Mouse (Mus musculus) heart, embryonic 15.5 days (tissue): ENCODE measurements around the gene Slc16a7. TPM values are rescaled to one million over a fixed set of nuclear protein-coding genes. Genes with fewer than 3 reads are reported as not detected.

Experiments used
- ATAC-seq: fragments of 200-750 bp; cut with Nextera tagmentation; replicated peaks from 2 replicates; pipeline ENCODE4 v1.8.0; 2017; ENCODE audit warnings: low read depth, moderate TSS enrichment; ENCODE audit not compliant: insufficient number of reproducible peaks, insufficient read depth, low FRiP score
- H3K27ac ChIP-seq: fragments of 300-500 bp; sonication (generic); 2 replicates; pipeline ENCODE4 v1.5.1; 2015; ENCODE audit warnings: mild to moderate bottlenecking, inconsistent platforms
- H3K27me3 ChIP-seq: fragments of 300-500 bp; sonication (generic); 2 replicates; pipeline ENCODE4 v1.6.1; 2015; ENCODE audit warnings: inconsistent platforms
- H3K36me3 ChIP-seq: fragments of 300-500 bp; sonication (generic); 2 replicates; pipeline ENCODE4 v1.6.1; 2015; ENCODE audit warnings: mild to moderate bottlenecking, inconsistent platforms
- H3K4me1 ChIP-seq: fragments of 300-500 bp; sonication (generic); replicated peaks from 2 replicates; pipeline ENCODE4 v1.6.1; 2015; ENCODE audit warnings: inconsistent platforms
- H3K4me2 ChIP-seq: fragments of 300-500 bp; sonication (generic); 2 replicates; pipeline ENCODE4 v1.6.1; 2015; ENCODE audit warnings: inconsistent platforms, mild to moderate bottlenecking, moderate library complexity
- H3K4me3 ChIP-seq: fragments of 300-500 bp; sonication (generic); 2 replicates; pipeline ENCODE4 v1.5.1; 2015; ENCODE audit warnings: mild to moderate bottlenecking, inconsistent platforms
- H3K9ac ChIP-seq: fragments of 300-500 bp; sonication (generic); 2 replicates; pipeline ENCODE4 v1.6.1; 2015; ENCODE audit warnings: mild to moderate bottlenecking, inconsistent platforms
- H3K9me3 ChIP-seq: fragments of 300-500 bp; sonication (generic); replicated peaks from 2 replicates; pipeline ENCODE4 v1.6.1; 2016; ENCODE audit warnings: inconsistent platforms
- whole genome bisulfite sequencing: fragments of 180-500 bp; shearing (Covaris S2); methylation state at CpG from one replicate; pipeline ENCODE4 v1.1.7; 2015; ENCODE audit warnings: mixed read lengths; 5-methylcytosine and 5-hydroxymethylcytosine counted together
- polyA plus RNA-seq: library from polyadenylated mRNA; unstranded; fragments of >200 nt; fragmentation: Nextera tagmentation; extraction: Ambion mirVana; gene quantifications from 2 replicates; pipeline ENCODE4 v1.2.1, GENCODE M21; 2015

Slc16a7 gene
- polyA plus RNA-seq, 1 experiment from 2014 or later, result 3.8 TPM

- no peak overlapping the region for H3K27ac ChIP-seq
Measured at GRCm38 (mm10) chr10:125321446-125322428, 67.5 kb downstream of the Slc16a7 start.

GRCm38 (mm10) chr10:125317317-125317716 lies 71.9 kb downstream of the Slc16a7 start:
- no peak overlapping the region for H3K4me2 ChIP-seq
- 66% methylated on average over 6 of the region's 6 CpGs for WGBS
- no peak overlapping the region for H3K9ac ChIP-seq
- H3K36me3 ChIP-seq, result no peaks in the 10 kb centered on the region
- H3K9me3 ChIP-seq, result no peaks in the 10 kb centered on the region
- H3K4me3 ChIP-seq, result no peak overlapping the region
- no peaks in the 10 kb centered on the region for H3K27me3 ChIP-seq
- H3K4me1 ChIP-seq, result 0 out of 2 replicates have a peak, but pooled peaks cover 3% of the 10 kb centered on the region
- no peak overlapping the region for H3K27ac ChIP-seq
- no peak for ATAC-seq

More at GRCm38 (mm10) chr10:125321446-125322428, 67.5 kb downstream of the Slc16a7 start:
- Histone ChIP-seq H3K27me3 (no peaks in the 10 kb centered on the region), H3K4me3 (no peak overlapping the region), H3K4me1 (0 out of 2 replicates have a peak, but pooled peaks cover 3% of the 10 kb centered on the region), H3K9me3 (no peaks in the 10 kb centered on the region), H3K9ac (no peak overlapping the region), H3K4me2 (no peak overlapping the region), H3K36me3 (no peaks in the 10 kb centered on the region)
- 55% methylated on average over 11 of the region's 11 CpGs for WGBS
- peak; percentile 73 for ATAC-seq

- Histone ChIP-seq H3K9ac (no peak overlapping the region), H3K4me2 (no peak overlapping the region), H3K4me1 (no peaks in the 10 kb centered on the region), H3K4me3 (no peak overlapping the region), H3K9me3 (no peaks in the 10 kb centered on the region), H3K27ac (no peak overlapping the region), H3K27me3 (no peaks in the 10 kb centered on the region), H3K36me3 (no peaks in the 10 kb centered on the region)
- no peak for ATAC-seq
- WGBS, result 82% methylated on average over 2 of the region's 2 CpGs
Measured at GRCm38 (mm10) chr10:125310855-125311254, 78.4 kb downstream of the Slc16a7 start.

GRCm38 (mm10) chr10:125298036-125298435 lies 91.2 kb downstream of the Slc16a7 start:
- Histone ChIP-seq H3K36me3 (no peaks in the 10 kb centered on the region), H3K4me1 (no peaks in the 10 kb centered on the region), H3K9ac (no peak overlapping the region), H3K9me3 (no peaks in the 10 kb centered on the region), H3K27ac (no peak overlapping the region), H3K27me3 (no peaks in the 10 kb centered on the region), H3K4me3 (no peak overlapping the region), H3K4me2 (no peak overlapping the region)
- WGBS, result 75% methylated on average over 6 of the region's 6 CpGs
- no peak for ATAC-seq

GRCm38 (mm10) chr10:125290320-125290719 lies 98.9 kb downstream of the Slc16a7 start:
- Histone ChIP-seq H3K4me2 (no peak overlapping the region), H3K9ac (no peak overlapping the region), H3K9me3 (no peaks in the 10 kb centered on the region), H3K4me1 (no peaks in the 10 kb centered on the region), H3K4me3 (no peak overlapping the region), H3K36me3 (no peaks in the 10 kb centered on the region), H3K27me3 (no peaks in the 10 kb centered on the region), H3K27ac (no peak overlapping the region)
- ATAC-seq, result no peak
- 67% methylated on average over 9 of the region's 9 CpGs for WGBS

DNA sequence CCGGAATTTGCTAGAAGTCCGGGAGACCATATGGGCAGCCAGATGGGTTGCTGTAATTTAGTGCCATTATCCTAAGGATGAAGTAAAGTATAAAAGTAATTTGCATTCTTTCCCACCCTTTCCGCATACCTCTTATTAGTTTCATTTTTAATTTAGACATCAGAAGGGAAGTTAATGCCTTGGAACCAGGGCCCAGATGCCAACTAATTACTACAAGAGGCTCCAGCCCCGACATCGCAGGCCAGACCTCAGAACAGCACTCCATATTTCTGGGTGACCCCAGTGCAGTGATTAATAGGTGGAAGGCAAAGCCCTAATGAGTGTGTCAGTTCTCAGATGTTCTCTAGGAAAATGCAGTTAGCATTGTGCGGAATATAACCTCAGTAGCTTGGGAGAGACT lies 100.7 kb downstream of the Slc16a7 start:
- WGBS, result 85% methylated on average over 6 of the region's 6 CpGs
- no peak overlapping the region for H3K4me3 ChIP-seq
- H3K27me3 ChIP-seq, result no peaks in the 10 kb centered on the region
- ATAC-seq, result no peak
- H3K36me3 ChIP-seq, result no peaks in the 10 kb centered on the region
- H3K9me3 ChIP-seq, result no peaks in the 10 kb centered on the region
- no peaks in the 10 kb centered on the region for H3K4me1 ChIP-seq
- H3K27ac ChIP-seq, result no peak overlapping the region
- no peak overlapping the region for H3K4me2 ChIP-seq
- H3K9ac ChIP-seq, result no peak overlapping the region

DNA sequence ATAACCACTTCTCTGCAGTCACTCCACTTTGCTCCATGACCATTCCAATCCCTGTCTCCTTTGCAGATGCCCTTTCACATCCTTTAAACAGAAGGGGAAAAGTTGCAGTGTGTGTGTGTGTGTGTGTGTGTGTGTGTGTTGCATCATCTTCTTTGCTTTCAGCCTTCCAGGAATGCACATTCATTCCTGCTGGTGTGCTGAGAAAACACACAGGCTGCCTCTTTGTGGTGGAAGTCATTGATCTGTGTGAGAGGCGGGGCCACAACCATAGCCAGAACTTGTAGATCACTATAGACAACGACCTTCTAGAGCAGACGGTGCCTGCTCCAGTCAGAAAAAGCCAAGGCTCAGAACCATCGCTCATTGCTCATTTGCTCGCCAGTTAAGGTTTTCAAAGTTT lies 103.9 kb downstream of the Slc16a7 start:
- Histone ChIP-seq H3K9ac (no peak overlapping the region), H3K9me3 (no peaks in the 10 kb centered on the region), H3K4me2 (no peak overlapping the region), H3K36me3 (no peaks in the 10 kb centered on the region), H3K27ac (no peak overlapping the region), H3K4me3 (no peak overlapping the region), H3K4me1 (no peaks in the 10 kb centered on the region), H3K27me3 (no peaks in the 10 kb centered on the region)
- no peak for ATAC-seq
- WGBS, result 83% methylated on average over 5 of the region's 5 CpGs

DNA sequence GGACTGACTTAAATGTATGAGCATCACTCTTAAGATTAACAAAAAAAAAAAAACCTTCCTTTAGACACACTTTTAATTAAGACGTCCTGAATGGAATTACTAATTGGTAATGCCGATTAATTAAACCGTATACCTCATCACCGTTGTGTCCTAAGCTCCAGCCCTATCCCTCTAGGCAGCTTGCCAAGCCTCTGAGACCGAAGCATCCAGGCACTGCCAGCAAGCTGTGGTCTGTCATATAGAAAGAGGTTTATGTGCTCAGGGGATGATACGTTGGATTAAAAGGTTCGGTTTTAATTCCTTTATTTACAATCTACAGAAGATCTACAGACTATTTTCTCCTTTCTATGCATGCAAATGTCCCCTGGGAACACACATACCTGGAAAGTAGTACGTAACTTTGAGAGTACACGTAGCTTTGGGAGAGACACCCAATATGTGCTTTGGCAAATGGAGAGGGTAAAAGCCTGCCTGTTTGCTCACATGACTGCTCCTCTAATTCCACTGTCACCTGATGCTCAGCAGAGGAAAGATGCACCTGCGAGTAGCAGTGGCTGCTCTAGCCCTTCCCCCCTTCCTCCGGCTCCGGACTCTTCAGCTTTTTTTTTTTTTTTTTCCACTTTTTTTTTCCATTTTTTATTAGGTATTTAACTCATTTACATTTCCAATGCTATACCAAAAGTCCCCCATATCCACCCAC lies 114.0 kb downstream of the Slc16a7 start:
- ATAC-seq, result no peak
- WGBS, result 78% methylated on average over 12 of the region's 12 CpGs
- Histone ChIP-seq H3K9ac (no peak overlapping the region), H3K27ac (no peak overlapping the region), H3K9me3 (no peaks in the 10 kb centered on the region), H3K4me2 (no peak overlapping the region), H3K4me1 (no peaks in the 10 kb centered on the region), H3K36me3 (no peaks in the 10 kb centered on the region), H3K4me3 (no peak overlapping the region), H3K27me3 (no peaks in the 10 kb centered on the region)

- H3K27me3 ChIP-seq, result no peaks in the 10 kb centered on the region
- H3K9ac ChIP-seq, result no peak overlapping the region
- no peak overlapping the region for H3K4me3 ChIP-seq
- no peaks in the 10 kb centered on the region for H3K4me1 ChIP-seq
- no peaks in the 10 kb centered on the region for H3K9me3 ChIP-seq
- no peak overlapping the region for H3K4me2 ChIP-seq
- 86% methylated on average over 5 of the region's 5 CpGs for WGBS
- no peak for ATAC-seq
- no peak overlapping the region for H3K27ac ChIP-seq
- no peaks in the 10 kb centered on the region for H3K36me3 ChIP-seq
Measured at GRCm38 (mm10) chr10:125274519-125275148, 114.6 kb downstream of the Slc16a7 start.

DNA sequence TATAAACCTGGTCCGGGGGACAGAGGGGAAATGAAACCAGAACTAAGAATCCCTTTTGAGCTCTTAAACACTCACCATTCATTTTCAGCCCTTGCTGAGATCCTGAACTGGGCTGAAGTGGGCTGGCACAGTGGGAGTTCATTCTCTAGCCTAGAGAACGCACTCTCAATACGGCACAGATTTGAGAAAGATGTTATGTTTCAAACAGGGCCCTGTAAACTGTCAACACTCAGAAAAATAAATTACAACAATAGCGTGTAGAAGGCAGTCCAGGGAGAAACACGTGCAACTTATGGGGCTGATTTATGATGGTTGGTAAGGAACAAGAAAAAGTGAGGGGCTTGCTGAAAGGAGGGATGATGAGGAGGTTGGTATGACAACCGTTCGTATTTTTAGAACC lies 115.5 kb downstream of the Slc16a7 start:
- WGBS, result 64% methylated on average over 7 of the region's 7 CpGs
- ATAC-seq, result no peak
- no peak overlapping the region for H3K4me2 ChIP-seq
- H3K27ac ChIP-seq, result no peak overlapping the region
- H3K27me3 ChIP-seq, result no peaks in the 10 kb centered on the region
- H3K9ac ChIP-seq, result no peak overlapping the region
- no peaks in the 10 kb centered on the region for H3K4me1 ChIP-seq
- no peak overlapping the region for H3K4me3 ChIP-seq
- H3K9me3 ChIP-seq, result no peaks in the 10 kb centered on the region
- H3K36me3 ChIP-seq, result no peaks in the 10 kb centered on the region

DNA sequence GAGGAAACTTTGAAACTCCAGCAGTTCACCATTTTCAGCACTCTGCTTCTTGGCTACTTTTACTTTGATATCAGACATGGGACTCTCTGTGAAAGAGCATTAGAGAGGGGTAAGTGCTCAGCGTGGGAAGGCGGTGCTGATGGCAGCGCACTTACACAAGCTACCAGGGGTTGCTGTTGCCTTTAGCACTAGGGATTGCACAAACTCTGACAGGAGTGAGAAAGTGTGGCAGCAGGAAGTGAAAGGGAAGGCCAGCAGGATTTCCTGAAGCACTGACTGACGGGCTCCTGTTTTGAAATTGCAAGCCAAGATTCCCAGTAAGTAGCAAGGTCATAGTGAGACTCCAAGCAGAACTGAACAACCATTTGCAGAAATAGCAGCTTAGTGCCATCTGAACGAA lies 117.8 kb downstream of the Slc16a7 start:
- Histone ChIP-seq H3K4me3 (no peak overlapping the region), H3K27ac (no peak overlapping the region), H3K9ac (no peak overlapping the region), H3K4me2 (no peak overlapping the region), H3K27me3 (no peaks in the 10 kb centered on the region), H3K9me3 (no peaks in the 10 kb centered on the region), H3K4me1 (peaks cover 6% of the 10 kb centered on the region), H3K36me3 (no peaks in the 10 kb centered on the region)
- 60% methylated on average over 5 of the region's 5 CpGs for WGBS
- no peak for ATAC-seq
